Mouse (Mus musculus) C2C12 (cell line): ENCODE results near the gene Tubgcp3. TPM values are rescaled to one million over a fixed set of nuclear protein-coding genes. Genes with fewer than 3 reads are reported as not detected.
"Not testable (repeated sequence)": the region's sequence is repeated elsewhere in the genome, so short reads cannot be mapped to it uniquely, and the experiment has no call there.

Source experiments
- H3K27me3 ChIP-seq: one replicate; pipeline ENCODE4 v1.6.1; 2011; ENCODE audit not compliant: control insufficient read depth, insufficient read depth, insufficient read length
- H3K36me3 ChIP-seq: one replicate; pipeline ENCODE4 v1.6.1; 2011; ENCODE audit not compliant: control insufficient read depth, insufficient read depth
- H3K4me3 ChIP-seq: one replicate; pipeline ENCODE4 v1.5.1; 2011; ENCODE audit warnings: mild to moderate bottlenecking, control low read depth; ENCODE audit not compliant: poor library complexity, insufficient read depth, severe bottlenecking
- H3K79me2 ChIP-seq: one replicate; pipeline ENCODE4 v1.6.1; 2011; ENCODE audit not compliant: control insufficient read depth, insufficient read depth
- H3K79me3 ChIP-seq: one replicate; pipeline ENCODE4 v1.6.1; 2011; ENCODE audit warnings: low read depth, control low read depth
- H3ac ChIP-seq: one replicate; pipeline ENCODE3; 2011; ENCODE audit warnings: low read depth; ENCODE audit not compliant: control insufficient read depth, insufficient read length
- CEBPB ChIP-seq: IDR thresholded peaks from one replicate; pipeline ENCODE4 v1.6.1; 2011; ENCODE audit warnings: low read depth, mild to moderate bottlenecking, control low read depth, moderate library complexity
- CTCF ChIP-seq: IDR thresholded peaks from one replicate; pipeline ENCODE4 v1.5.1; 2011; ENCODE audit not compliant: control insufficient read depth, insufficient read depth, insufficient read length
- FOSL1 ChIP-seq: IDR thresholded peaks from one replicate; pipeline ENCODE4 v1.8.0; 2011; ENCODE audit warnings: mild to moderate bottlenecking, low read length; ENCODE audit not compliant: poor library complexity, insufficient read depth, severe bottlenecking
- MAX ChIP-seq: IDR thresholded peaks from one replicate; pipeline ENCODE4 v1.6.1; 2011; ENCODE audit warnings: mild to moderate bottlenecking, control low read depth
- MYOD1 ChIP-seq: IDR thresholded peaks from one replicate; pipeline ENCODE4 v1.6.1; 2011; ENCODE audit warnings: low read depth; ENCODE audit not compliant: control insufficient read depth, insufficient read length
- MYOG ChIP-seq: IDR thresholded peaks from one replicate; pipeline ENCODE4 v1.6.1; 2011; ENCODE audit not compliant: control insufficient read depth, insufficient read length; ENCODE audit errors: extremely low read depth
- USF1 ChIP-seq: IDR thresholded peaks from one replicate; pipeline ENCODE4 v1.6.1; 2011; ENCODE audit warnings: low read depth, mild to moderate bottlenecking, control low read depth, moderate library complexity
- polyA plus RNA-seq: library from polyadenylated mRNA; unstranded; fragments of >200 nt; fragmentation: generic; extraction: Trizol; gene quantifications from one replicate; pipeline ENCODE4 v1.2.1, GENCODE M21; 2012; ENCODE audit warnings: missing spikeins

Tubgcp3 gene
- polyA plus RNA-seq, 1 experiment: 22.0 TPM

DNA sequence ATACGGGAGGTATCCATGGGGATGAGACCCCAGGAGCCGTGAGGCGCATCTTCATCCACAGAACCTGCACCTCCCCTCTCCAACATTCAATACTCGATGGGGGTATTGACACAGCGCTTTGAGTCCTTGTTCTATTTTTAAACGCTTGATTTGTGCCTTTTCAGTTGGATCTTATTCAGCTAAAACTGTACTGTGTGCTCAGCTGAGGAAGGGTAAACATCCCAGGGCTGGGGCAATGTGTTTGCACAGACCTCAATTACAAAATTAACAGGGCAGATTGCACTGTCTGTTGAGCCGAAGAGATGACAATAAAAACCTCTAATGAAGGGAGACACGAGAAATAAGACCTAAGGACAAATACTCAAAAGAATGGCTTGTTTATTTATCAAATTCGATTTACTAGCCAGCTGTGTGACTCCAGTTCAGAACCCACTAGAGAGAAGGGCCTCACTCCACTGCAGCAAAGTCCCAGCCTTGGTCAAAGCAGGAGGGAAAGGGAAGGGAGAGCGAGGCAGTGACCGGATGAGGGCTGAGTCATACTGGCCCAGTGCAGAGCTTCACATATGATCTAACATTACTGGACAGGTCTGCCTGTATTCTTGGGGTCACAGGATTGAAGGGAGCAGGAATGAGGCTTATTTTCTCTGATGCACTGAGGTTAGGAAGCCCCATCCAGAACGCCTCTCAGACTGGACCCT is 62.1 kb downstream of the Tubgcp3 start:
- TF ChIP-seq MYOD1 (no peak), MYOG (no peak), CTCF (no peak), MAX (no peak), CEBPB (no peak), USF1 (no peak), FOSL1 (no peak)
- H3K4me3 ChIP-seq: no peak overlapping the region
- H3K27me3 ChIP-seq: peaks cover 7% of the 10 kb centered on the region
- no peaks in the 10 kb centered on the region for H3K79me3 ChIP-seq
- H3K79me2 ChIP-seq: no peaks in the 10 kb centered on the region
- H3K36me3 ChIP-seq: no peaks in the 10 kb centered on the region
- H3ac ChIP-seq: no peak overlapping the region

DNA sequence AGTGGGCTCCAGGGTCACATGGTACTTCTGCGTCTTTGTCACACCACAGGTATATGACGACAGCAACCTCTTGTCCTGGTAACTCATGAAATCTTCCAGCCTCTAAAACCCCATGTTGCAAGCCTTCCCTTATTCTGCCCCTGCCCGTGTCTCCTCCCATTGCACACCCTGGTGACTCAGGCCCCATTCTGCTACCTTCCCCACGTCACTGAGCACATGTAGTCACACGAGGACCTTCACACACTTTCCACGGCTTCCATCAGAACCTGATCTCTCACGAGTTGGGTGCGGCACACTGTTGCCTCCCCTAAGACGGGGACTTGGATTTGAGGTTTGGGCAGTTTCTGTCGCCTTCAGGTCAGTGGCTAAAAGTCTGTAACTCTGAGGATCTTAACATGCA is 63.2 kb downstream of the Tubgcp3 start:
- H3K4me3 ChIP-seq: no peak overlapping the region
- H3K27me3 ChIP-seq: peaks cover 7% of the 10 kb centered on the region
- no peak for TF ChIP-seq MYOG
- TF ChIP-seq MAX: no peak
- TF ChIP-seq CEBPB: no peak
- TF ChIP-seq USF1: no peak
- TF ChIP-seq MYOD1: no peak
- no peak for TF ChIP-seq CTCF
- H3ac ChIP-seq: no peak overlapping the region
- H3K36me3 ChIP-seq: no peaks in the 10 kb centered on the region
- no peaks in the 10 kb centered on the region for H3K79me2 ChIP-seq
- no peaks in the 10 kb centered on the region for H3K79me3 ChIP-seq

DNA sequence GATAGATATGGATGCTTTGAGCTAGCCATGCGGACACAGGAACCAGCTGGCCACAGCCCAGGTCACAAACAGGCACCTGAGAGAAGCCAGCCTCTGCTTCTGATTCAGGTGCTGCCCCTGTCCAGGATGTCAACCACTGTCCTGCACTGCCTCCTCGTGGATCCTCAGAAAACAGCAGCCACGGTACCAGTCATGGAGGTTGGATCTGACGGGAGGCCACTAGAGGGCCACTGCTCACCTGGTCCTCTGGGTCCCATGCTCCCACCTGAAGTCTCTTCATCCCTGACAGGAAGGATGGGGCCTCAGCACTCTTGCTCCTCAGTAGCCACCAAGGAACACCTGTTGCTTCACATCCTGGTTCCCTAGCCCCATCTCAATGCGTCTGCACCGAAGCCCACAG is 64.8 kb downstream of the Tubgcp3 start:
- Histone ChIP-seq H3ac (no peak overlapping the region), H3K79me2 (no peaks in the 10 kb centered on the region), H3K36me3 (no peaks in the 10 kb centered on the region), H3K4me3 (no peak overlapping the region), H3K27me3 (peaks cover 13% of the 10 kb centered on the region), H3K79me3 (no peaks in the 10 kb centered on the region)
- TF ChIP-seq FOSL1 (no peak), CTCF (peak; percentile 87), CEBPB (no peak), MAX (no peak), USF1 (no peak)

DNA sequence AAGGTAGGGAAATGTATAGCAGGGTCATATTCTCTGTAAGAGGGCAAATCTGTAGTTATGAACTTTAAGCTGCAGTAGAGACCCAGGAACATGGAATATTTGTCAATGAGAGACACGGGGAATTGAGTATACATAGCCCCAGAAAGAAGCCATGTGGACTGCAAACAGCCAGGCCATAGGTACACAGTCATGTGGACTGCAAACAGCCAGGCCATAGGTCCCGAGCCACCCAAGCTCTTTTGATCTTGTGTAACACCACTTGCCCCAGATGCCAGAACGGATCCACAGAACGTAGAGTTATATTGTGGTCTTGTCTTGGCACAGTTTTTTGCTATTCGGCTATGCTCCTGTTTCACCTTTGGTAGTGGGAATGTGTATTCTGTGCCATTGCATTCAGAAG is 88.3 kb downstream of the Tubgcp3 start:
- no peaks in the 10 kb centered on the region for H3K79me2 ChIP-seq
- H3K4me3 ChIP-seq: no peak overlapping the region
- peaks cover 3% of the 10 kb centered on the region for H3K27me3 ChIP-seq
- no peaks in the 10 kb centered on the region for H3K36me3 ChIP-seq
- TF ChIP-seq FOSL1: no peak
- no peaks in the 10 kb centered on the region for H3K79me3 ChIP-seq
- H3ac ChIP-seq: no peak overlapping the region

DNA sequence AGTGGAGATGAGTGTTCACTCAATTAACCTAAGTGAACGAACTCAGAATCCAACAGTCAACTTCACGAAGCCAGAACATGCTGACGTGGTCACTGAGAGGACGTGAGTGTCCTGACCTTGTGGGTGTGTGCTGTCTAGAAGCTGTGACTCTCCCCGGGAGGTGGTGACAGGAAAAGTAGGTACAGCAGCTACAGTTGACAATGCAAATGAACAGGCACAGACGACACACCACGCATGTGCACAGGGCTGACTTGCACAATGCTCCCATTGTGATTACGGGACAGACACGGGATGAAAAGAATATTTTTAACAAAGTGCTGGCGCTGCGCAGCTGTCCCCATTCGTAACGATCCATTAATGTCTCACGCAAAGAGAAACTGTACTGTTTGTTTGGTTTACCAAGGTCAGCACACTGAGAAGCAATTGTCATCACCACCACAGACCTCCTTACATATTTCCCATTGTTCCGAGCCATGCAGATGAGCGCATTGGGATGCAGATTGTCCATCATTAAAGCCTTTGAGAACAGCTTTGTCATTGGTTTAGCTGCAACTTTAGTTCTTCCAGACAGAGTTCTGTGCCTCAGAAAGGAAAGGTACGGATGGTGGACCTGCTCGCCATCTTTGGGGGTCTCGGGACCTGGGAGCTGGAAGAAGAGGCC is 92.6 kb downstream of the Tubgcp3 start:
- not testable (repeated sequence) for H3K27me3 ChIP-seq, H3K79me3 ChIP-seq, H3K4me3 ChIP-seq, H3K79me2 ChIP-seq, H3K36me3 ChIP-seq, H3ac ChIP-seq

DNA sequence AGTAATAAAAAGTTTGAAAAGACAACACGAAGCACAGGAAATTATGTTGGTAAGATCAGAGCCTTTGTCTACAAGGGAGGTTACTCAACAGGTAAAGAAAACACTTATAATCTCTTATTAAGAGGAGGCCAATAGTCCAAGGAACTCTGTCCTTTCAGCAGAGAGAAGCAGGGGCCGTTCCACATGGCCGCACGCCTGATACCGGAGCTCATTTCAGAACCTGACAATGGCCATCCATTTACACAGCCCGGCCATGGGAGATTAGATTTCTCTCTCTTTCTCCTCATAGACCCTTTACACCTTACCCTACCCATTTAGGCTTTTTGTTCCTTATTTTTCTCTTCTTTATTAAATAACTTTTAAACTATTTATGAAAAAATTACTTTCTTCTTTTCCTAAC is 95.3 kb downstream of the Tubgcp3 start:
- no peaks in the 10 kb centered on the region for H3K79me2 ChIP-seq
- H3K27me3 ChIP-seq: peaks cover 4% of the 10 kb centered on the region
- no peaks in the 10 kb centered on the region for H3K36me3 ChIP-seq
- H3ac ChIP-seq: no peak overlapping the region
- H3K79me3 ChIP-seq: no peaks in the 10 kb centered on the region
- no peak for TF ChIP-seq CEBPB
- no peak for TF ChIP-seq FOSL1
- no peak for TF ChIP-seq CTCF
- TF ChIP-seq USF1: no peak
- TF ChIP-seq MYOG: no peak
- no peak for TF ChIP-seq MAX
- TF ChIP-seq MYOD1: no peak
- no peak overlapping the region for H3K4me3 ChIP-seq
